Mouse (Mus musculus): ENCODE measurements at regions not wholly inside any gene's neighbourhood (a gene's known extent, or its start where the extent isn't known, plus 50 kb on each side); places are given as distances from the start of the nearest gene placed in this dataset.
"Not testable (repeated sequence)": the region's sequence is repeated elsewhere in the genome, so short reads cannot be mapped to it uniquely, and the experiment has no call there.

DNA sequence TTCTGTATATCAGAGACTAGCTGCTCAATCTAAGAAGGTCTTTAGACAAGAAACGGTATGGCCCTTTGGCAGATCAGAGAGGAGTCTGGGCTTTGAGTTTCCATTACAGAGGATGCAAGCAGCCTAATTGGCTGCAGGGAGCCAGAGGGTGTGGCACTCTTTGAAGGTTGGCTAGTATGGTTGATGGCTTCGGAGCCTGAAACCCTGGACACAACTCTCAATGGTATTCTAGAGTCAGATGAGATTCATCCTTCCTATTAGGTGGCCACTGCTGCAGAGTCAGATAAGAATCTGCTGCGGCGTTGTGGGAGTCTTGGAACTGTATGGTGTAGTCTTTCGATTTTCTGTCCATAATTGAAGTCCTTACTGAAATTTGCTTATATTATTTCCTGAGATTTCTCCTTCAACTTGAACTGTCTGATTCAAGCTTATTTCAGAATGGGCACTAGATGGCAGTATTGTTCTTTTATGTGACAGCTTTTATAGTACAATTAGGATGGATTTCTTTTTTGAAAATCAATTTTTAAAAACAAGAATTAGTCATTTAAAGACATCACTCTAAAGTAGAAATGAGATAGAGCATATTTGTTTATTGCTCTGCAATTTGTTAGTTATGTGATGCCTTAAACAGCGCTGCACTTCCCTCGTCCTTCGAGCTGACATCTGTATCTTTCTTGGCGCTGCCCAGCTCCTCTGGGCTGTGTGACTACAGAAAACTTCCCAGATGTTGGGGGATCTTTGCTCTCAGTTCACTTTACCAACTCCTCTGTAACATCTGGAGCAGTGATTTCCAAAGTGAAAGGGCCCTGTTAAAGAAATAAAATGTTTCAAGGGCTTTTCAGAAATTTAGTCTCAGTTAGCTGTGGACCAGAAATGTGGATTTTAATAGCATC lies 151.0 kb upstream of the Ttc29 start:
- WGBS: 57% methylated on average over 9 of the region's 9 CpGs
- H3K9me3 ChIP-seq: no peaks in the 10 kb centered on the region
- H3K36me3 ChIP-seq: no peaks in the 10 kb centered on the region
- no peak overlapping the region for H3K4me2 ChIP-seq (replicated peaks)
- no peak overlapping the region for H3K27ac ChIP-seq (replicated peaks)
- peaks cover 8% of the 10 kb centered on the region for H3K4me1 ChIP-seq
- no peak overlapping the region for H3K4me3 ChIP-seq
- peaks cover 6% of the 10 kb centered on the region; the same call in 1 of the 2 replicates for H3K27me3 ChIP-seq
- no peak for ATAC-seq (replicated peaks)
- no peak overlapping the region for H3K9ac ChIP-seq (replicated peaks)

DNA sequence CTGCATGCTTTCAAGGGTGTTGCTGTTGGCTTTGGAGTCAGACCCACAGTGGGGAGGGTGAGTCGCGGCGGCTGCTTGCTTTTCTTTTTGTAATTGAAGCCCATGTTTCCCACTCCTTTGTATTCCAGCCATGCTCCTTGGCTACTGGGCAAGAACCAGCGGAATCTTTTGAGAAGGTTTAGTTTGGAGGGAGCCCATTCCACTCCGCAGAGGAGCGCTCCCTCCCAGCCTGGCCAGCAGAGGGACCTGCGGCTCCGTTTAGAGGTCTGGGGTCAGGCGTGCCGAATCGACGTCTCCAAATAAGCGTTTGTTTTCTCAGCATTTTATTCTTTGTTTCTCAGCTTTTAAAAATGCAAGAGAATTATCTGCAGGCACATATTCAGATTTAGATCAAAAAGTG lies 149.6 kb upstream of the Ttc29 start:
- Histone ChIP-seq H3K9me3 (no peaks in the 10 kb centered on the region), H3K4me3 (peak overlapping the region; percentile 28), H3K4me1 (peaks cover 8% of the 10 kb centered on the region), H3K4me2 (replicated peaks) (peak overlapping the region; percentile 43), H3K36me3 (no peaks in the 10 kb centered on the region), H3K27me3 (peaks cover 14% of the 10 kb centered on the region; the same call in 1 of the 2 replicates), H3K27ac (replicated peaks) (no peak overlapping the region), H3K9ac (replicated peaks) (no peak overlapping the region)
- peak; percentile 88 for ATAC-seq (replicated peaks)
- WGBS: 2% methylated on average over 13 of the region's 13 CpGs

DNA sequence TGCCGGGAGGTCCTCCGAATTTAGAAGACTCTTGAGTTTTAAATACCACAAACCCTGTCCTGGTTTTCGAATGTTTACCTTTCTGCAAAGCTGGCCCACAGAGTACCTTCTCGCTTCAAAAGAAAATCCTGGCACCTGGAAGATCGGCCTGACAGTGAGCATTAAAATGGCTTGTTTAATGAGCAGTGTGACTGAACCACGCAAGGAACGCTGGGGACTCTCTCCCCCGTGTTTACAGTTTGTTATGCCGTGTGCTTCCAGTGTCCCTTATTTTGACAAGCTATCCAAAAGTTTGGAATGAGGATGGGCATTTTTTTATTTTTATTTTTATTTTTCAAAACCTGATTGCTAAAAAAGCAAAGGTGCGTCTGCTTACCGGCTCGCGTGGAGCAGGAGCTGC lies 148.9 kb upstream of the Ttc29 start:
- no peaks in the 10 kb centered on the region for H3K36me3 ChIP-seq
- peak overlapping the region; percentile 28 for H3K4me3 ChIP-seq
- H3K9me3 ChIP-seq: no peaks in the 10 kb centered on the region
- H3K4me1 ChIP-seq: peaks cover 8% of the 10 kb centered on the region
- peak; percentile 57; the same call in 1 of the 2 replicates for ATAC-seq (replicated peaks)
- peaks cover 14% of the 10 kb centered on the region; the same call in 1 of the 2 replicates for H3K27me3 ChIP-seq
- no peak overlapping the region for H3K27ac ChIP-seq (replicated peaks)
- WGBS: 34% methylated on average over 13 of the region's 13 CpGs
- peak overlapping the region; percentile 43 for H3K4me2 ChIP-seq (replicated peaks)
- no peak overlapping the region for H3K9ac ChIP-seq (replicated peaks)

DNA sequence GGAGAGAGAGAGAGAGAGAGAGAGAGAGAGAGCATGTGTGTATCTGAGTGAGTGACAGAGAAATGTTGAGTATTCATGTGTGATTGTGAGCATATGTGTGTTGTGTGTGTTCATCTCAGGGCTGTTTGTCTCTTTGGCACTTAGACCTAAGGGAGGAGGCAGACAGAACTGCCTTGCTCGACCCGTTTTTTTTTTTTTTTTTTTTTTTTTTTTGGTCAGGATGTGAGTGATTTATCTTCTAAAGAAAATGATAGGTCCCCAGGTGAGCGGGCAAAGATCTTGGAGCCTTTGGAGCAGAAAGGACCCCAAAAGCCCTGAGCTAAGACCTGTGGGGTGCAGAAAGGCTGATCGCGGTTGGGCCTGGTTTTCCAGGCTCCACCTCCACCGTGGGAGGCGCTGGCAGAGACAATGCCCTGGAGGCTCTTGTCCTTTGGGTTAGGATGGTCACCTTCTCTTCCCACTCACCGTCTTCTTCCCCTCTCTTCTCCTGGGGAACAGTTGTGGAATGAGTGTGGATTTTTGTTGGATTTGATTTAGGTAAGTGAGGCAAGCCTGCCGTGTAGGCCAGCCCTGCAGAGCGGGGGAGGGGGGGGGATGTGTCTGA lies 147.1 kb upstream of the Ttc29 start:
- Histone ChIP-seq H3K27ac (replicated peaks) (no peak overlapping the region), H3K36me3 (no peaks in the 10 kb centered on the region), H3K27me3 (peaks cover 14% of the 10 kb centered on the region; the same call in 1 of the 2 replicates), H3K4me2 (replicated peaks) (no peak overlapping the region), H3K4me1 (peaks cover 8% of the 10 kb centered on the region), H3K9ac (replicated peaks) (no peak overlapping the region), H3K9me3 (no peaks in the 10 kb centered on the region), H3K4me3 (no peak overlapping the region)
- ATAC-seq (replicated peaks): no peak
- 31% methylated on average over 10 of the region's 10 CpGs for WGBS

DNA sequence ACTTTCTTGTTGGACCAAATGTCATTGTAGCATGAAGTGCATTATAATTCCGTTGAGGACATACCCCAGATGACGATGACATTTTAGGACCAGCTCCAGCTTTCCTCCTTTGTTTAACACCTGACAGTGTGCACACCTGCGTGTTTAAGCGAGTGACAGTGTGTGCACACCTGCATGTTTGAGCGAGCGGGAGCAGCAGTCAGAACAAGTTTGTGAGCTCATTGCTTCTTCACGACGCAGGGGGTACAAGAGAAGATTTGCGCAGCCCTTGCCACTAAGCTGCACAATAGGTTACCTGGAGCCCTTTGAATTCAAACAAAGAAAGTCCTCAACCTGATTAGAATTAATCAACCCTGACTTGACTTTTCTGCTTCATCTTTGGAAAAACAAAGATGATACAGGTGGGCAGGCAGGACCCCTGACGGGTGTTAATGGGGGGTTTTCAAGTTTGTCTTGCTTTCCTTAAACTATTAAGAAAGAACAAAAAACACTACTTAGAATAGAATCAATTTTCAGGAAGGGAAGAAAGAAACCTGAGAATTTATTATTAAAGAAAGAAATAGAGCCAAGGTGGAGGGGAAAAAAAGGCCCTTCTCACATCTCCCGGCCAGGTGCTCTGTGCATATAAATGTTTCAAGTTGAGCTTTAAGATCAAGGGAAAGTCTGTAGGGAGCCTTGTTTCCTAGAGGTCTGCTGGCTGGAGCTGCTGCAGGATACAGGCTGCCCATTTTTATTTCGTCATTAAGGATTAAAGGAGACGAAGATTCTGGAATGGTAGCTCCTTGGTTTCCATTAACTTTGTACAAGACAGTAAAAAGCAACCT lies 144.8 kb upstream of the Ttc29 start:
- H3K4me2 ChIP-seq (replicated peaks): no peak overlapping the region
- peaks cover 8% of the 10 kb centered on the region for H3K4me1 ChIP-seq
- no peak overlapping the region for H3K4me3 ChIP-seq
- H3K9ac ChIP-seq (replicated peaks): no peak overlapping the region
- H3K9me3 ChIP-seq: no peaks in the 10 kb centered on the region
- WGBS: 16% methylated on average over 13 of the region's 13 CpGs
- H3K27me3 ChIP-seq: peaks cover 14% of the 10 kb centered on the region; the same call in 1 of the 2 replicates
- no peaks in the 10 kb centered on the region for H3K36me3 ChIP-seq
- H3K27ac ChIP-seq (replicated peaks): no peak overlapping the region
- ATAC-seq (replicated peaks): no peak

DNA sequence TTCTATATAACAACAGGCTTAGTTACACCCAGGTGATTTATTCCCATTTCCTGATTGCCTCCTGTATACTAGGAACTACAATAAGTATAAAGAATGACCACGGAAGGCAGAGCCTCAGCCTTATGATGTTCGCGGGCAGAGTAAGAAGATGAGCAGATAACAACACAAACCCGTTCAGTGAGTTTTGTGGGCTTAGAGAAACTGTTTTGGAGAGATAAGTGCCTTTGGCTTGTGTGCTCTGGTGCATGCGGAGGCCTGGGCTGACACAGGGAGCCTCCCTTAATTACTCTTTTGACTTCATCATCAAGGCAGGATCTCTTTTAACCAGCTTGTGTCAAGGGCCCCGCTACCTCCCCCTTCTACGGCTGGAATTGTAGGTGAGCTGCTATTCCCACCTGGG lies 139.3 kb upstream of the Ttc29 start:
- H3K9ac ChIP-seq (replicated peaks): no peak overlapping the region
- H3K36me3 ChIP-seq: no peaks in the 10 kb centered on the region
- H3K9me3 ChIP-seq: no peaks in the 10 kb centered on the region
- 88% methylated on average over 7 of the region's 7 CpGs for WGBS
- H3K4me2 ChIP-seq (replicated peaks): no peak overlapping the region
- no peak for ATAC-seq (replicated peaks)
- no peak overlapping the region for H3K4me3 ChIP-seq
- H3K27me3 ChIP-seq: no peaks in the 10 kb centered on the region
- H3K27ac ChIP-seq (replicated peaks): no peak overlapping the region
- H3K4me1 ChIP-seq: no peaks in the 10 kb centered on the region

DNA sequence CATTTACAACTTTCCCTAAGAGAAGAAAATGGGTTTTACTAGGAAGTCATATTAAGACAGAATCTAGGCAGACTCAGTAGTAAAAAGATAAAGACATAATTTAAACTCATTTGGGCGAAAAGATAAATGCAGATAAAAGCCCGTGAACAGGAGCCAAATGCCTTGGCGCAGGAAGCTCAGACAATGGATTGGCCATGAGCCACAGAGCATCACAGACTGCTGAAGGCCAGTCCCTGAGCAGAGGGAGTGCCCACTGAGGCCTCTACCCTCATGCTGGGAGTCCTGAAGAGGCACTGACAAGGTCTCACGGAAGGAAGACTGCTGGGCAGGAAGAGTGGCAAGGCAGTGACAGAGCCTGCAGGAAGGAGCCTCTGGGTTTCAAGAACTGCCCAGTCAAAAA lies 136.0 kb upstream of the Ttc29 start:
- no peak overlapping the region for H3K4me2 ChIP-seq (replicated peaks)
- no peaks in the 10 kb centered on the region for H3K4me1 ChIP-seq
- no peak overlapping the region for H3K4me3 ChIP-seq
- no peaks in the 10 kb centered on the region for H3K27me3 ChIP-seq
- H3K27ac ChIP-seq (replicated peaks): no peak overlapping the region
- no peaks in the 10 kb centered on the region for H3K9me3 ChIP-seq
- H3K36me3 ChIP-seq: no peaks in the 10 kb centered on the region
- H3K9ac ChIP-seq (replicated peaks): no peak overlapping the region
- ATAC-seq (replicated peaks): no peak
- 32% methylated on average over 4 of the region's 4 CpGs for WGBS

DNA sequence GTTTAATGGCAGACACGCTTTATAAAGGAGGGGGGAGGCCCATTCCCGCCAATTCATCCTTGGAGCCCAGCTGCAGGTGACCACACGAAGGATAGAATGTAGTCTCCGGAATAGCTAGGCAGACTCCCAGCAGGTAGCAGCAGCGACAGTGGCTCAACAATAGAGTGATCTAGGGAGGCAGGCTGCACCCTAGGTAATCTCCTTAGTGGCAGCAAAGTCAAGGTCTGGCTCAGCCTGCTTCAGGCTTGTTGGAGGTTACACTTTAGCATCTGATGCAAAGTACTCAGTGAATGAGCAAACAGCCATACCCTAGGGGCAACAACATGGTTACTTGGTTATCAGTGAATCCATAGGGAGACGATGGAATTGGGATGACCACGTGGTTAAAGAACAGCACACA lies 131.7 kb upstream of the Ttc29 start:
- whole genome bisulfite sequencing: 43% methylated on average over 7 of the region's 7 CpGs
- H3K27me3 ChIP-seq; H3K4me2 ChIP-seq (replicated peaks); H3K4me1 ChIP-seq; H3K27ac ChIP-seq (replicated peaks); H3K36me3 ChIP-seq; H3K9me3 ChIP-seq; H3K4me3 ChIP-seq; ATAC-seq (replicated peaks); H3K9ac ChIP-seq (replicated peaks): not testable (repeated sequence)

DNA sequence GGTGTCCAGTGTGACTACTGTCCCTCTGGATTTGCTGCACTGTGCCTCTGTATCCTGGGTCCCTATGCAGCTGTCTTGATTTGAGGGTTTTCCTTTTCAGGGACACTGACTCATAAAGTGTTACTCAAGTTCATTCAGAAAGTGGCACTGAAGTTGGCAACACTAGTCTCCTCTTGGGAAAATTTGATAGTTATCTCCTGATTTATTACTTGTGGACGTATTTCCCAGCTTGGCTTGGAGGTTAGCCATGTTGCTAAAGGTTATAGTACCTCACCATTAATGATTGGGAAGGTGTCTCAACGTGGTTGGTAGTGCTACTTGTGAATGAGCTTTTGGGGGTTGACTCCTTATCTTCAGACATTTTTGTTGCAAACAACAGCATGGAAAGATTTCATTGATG lies 130.1 kb upstream of the Ttc29 start:
- H3K4me2 ChIP-seq (replicated peaks): no peak overlapping the region
- H3K4me3 ChIP-seq: no peak overlapping the region
- no peaks in the 10 kb centered on the region for H3K36me3 ChIP-seq
- H3K4me1 ChIP-seq: no peaks in the 10 kb centered on the region
- 79% methylated on average over 2 of the region's 2 CpGs for WGBS
- no peak overlapping the region for H3K27ac ChIP-seq (replicated peaks)
- no peak overlapping the region for H3K9ac ChIP-seq (replicated peaks)
- H3K27me3 ChIP-seq: no peaks in the 10 kb centered on the region
- no peaks in the 10 kb centered on the region for H3K9me3 ChIP-seq
- ATAC-seq (replicated peaks): no peak

DNA sequence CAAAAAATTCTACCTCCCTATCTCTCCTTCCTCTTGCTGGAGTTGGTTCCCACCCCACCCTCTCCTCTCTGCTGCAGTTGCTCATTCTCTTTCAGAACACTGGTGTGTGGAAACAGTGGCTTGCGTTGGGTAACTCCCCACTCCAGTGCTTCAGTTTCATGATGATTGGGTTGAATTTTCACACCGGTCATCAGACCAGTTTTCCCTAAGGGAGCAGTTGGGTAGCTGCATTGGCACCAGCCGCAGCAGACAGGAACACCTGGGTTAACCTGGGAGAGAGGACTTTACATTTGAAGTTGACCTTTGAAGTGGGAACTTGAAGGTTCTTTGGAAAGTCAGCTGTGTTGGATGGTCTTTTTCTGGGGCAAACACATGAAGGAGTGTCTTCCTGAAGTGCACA lies 126.7 kb upstream of the Ttc29 start:
- Histone ChIP-seq H3K36me3 (no peaks in the 10 kb centered on the region), H3K27ac (replicated peaks) (no peak overlapping the region), H3K9ac (replicated peaks) (no peak overlapping the region), H3K4me2 (replicated peaks) (no peak overlapping the region), H3K4me1 (no peaks in the 10 kb centered on the region), H3K4me3 (no peak overlapping the region), H3K27me3 (no peaks in the 10 kb centered on the region), H3K9me3 (no peaks in the 10 kb centered on the region)
- no peak for ATAC-seq (replicated peaks)
- WGBS: 97% methylated on average over 3 of the region's 3 CpGs

DNA sequence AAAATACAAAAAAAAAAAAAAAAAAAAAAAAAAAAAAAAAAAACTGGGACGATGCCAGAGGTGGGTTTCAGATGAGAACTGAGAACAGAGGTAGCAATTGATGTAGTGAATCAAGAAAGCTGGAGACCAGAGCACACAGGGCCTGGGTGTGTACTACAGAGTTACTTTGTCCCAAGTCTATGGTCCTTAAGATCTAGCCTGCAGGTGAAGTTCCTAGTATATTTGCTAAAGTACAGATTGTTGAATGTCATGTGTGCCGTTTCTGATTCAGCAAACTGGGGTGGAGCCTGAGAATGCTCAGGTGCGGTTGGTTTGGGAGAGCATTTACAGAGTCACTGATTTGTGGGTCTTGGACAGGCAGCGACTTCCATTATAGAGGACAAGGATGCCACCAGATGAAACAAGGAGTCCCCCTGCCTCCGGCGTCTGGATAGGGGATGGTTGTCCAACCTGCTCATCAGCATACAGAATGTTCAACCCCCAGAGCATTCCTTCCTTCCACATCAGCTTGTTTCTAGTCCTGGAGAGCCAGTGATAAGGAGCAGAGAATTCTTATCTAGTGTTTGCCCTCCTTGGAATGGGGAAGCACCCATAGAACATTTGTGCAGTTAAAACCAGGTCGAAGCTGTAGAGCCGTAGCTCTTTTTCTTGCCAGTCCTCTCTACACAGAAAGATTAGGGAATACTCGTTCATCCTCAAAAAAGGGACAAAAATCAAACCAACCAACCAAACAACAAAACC lies 122.5 kb upstream of the Ttc29 start:
- Histone ChIP-seq H3K4me3 (no peak overlapping the region), H3K36me3 (no peaks in the 10 kb centered on the region), H3K9ac (replicated peaks) (no peak overlapping the region), H3K27me3 (no peaks in the 10 kb centered on the region), H3K9me3 (no peaks in the 10 kb centered on the region), H3K27ac (replicated peaks) (no peak overlapping the region), H3K4me1 (no peaks in the 10 kb centered on the region), H3K4me2 (replicated peaks) (no peak overlapping the region)
- no peak for ATAC-seq (replicated peaks)
- 92% methylated on average over 9 of the region's 9 CpGs for WGBS

All from forebrain, embryonic 15.5 days (tissue).